Mouse (Mus musculus) MEL (cell line): ENCODE measurements around the gene Lmntd1. TPM values are rescaled to one million over a fixed set of nuclear protein-coding genes. Genes with fewer than 3 reads are reported as not detected.

Experiments used
- DNase-seq: peaks from one replicate; pipeline ENCODE4 v3.0.0; 2011; ENCODE audit warnings: low read depth, low spot score
- H3K27ac ChIP-seq: 2 replicates; pipeline ENCODE4 v1.5.1; 2012; ENCODE audit warnings: low read depth, mild to moderate bottlenecking, control low read depth, low read length, moderate library complexity; ENCODE audit not compliant: control insufficient read depth
- H3K27me3 ChIP-seq, 2 experiments: fragments of 150-350 bp in 1 of 2; sonication (generic) in 1 of 2; 2 replicates each; pipeline ENCODE4 v1.6.1; 2012; ENCODE audit warnings: low read length in 2 of 2, mild to moderate bottlenecking in 2 of 2, improper control_type of control experiment in 1 of 2, moderate library complexity in 1 of 2; ENCODE audit not compliant: insufficient read depth in 2 of 2, control insufficient read depth in 1 of 2
- H3K36me3 ChIP-seq, 2 experiments: 2 replicates each; pipeline ENCODE4 v1.6.1; 2012 to 2014; ENCODE audit warnings: low read length in 2 of 2, improper control_type of control experiment in 1 of 2, inconsistent platforms in 1 of 2, mild to moderate bottlenecking in 1 of 2; ENCODE audit not compliant: insufficient read depth in 2 of 2, control insufficient read depth in 1 of 2
- H3K4me1 ChIP-seq, 2 experiments: fragments of 150-350 bp in 1 of 2; sonication (generic) in 1 of 2; 2 replicates each; pipeline ENCODE4 v1.6.1; 2012; ENCODE audit warnings: low read length in 2 of 2, improper control_type of control experiment in 1 of 2, mild to moderate bottlenecking in 1 of 2; ENCODE audit not compliant: insufficient read depth in 2 of 2, control insufficient read depth in 1 of 2
- H3K4me3 ChIP-seq, 2 experiments: fragments of 150-350 bp in 1 of 2; sonication (generic) in 1 of 2; 2 replicates each; pipeline ENCODE4 v1.5.1; 2012; ENCODE audit warnings: low read depth in 2 of 2, low read length in 2 of 2, mild to moderate bottlenecking in 2 of 2, moderate library complexity in 2 of 2, control low read depth in 1 of 2, improper control_type of control experiment in 1 of 2; ENCODE audit not compliant: control insufficient read depth in 1 of 2, insufficient read depth in 1 of 2
- H3K79me2 ChIP-seq: 2 replicates; pipeline ENCODE4 v1.6.1; 2012; ENCODE audit warnings: mild to moderate bottlenecking, low read length, moderate library complexity; ENCODE audit not compliant: control insufficient read depth, poor library complexity, insufficient read depth
- H3K9ac ChIP-seq: 2 replicates; pipeline ENCODE4 v1.6.1; 2012; ENCODE audit warnings: low read depth, mild to moderate bottlenecking, control low read depth, low read length, moderate library complexity; ENCODE audit not compliant: control insufficient read depth, poor library complexity, severe bottlenecking
- H3K9me3 ChIP-seq: fragments of 150-350 bp; sonication (generic); replicated peaks from 2 replicates; pipeline ENCODE4 v1.6.1; 2012; ENCODE audit warnings: mild to moderate bottlenecking, low read length, improper control_type of control experiment, moderate library complexity; ENCODE audit not compliant: insufficient read depth
- CHD1 ChIP-seq: IDR thresholded peaks from 2 replicates; pipeline ENCODE4 v1.6.1; 2012; ENCODE audit warnings: low read depth, mild to moderate bottlenecking, inconsistent platforms, low read length, improper control_type of control experiment
- CHD2 ChIP-seq: IDR thresholded peaks from 2 replicates; pipeline ENCODE4 v1.6.1; 2011; ENCODE audit warnings: low read length, improper control_type of control experiment
- E2F4 ChIP-seq: IDR thresholded peaks from 2 replicates; pipeline ENCODE4 v1.6.1; 2011; ENCODE audit warnings: low read depth, low read length, improper control_type of control experiment, borderline replicate concordance
- ELF1 ChIP-seq: IDR thresholded peaks from 2 replicates; pipeline ENCODE4 v1.6.1; 2014; ENCODE audit warnings: low read depth, mild to moderate bottlenecking, inconsistent platforms, low read length, improper control_type of control experiment, moderate library complexity
- ETS1 ChIP-seq: IDR thresholded peaks from 2 replicates; pipeline ENCODE4 v1.6.1; 2012; ENCODE audit warnings: low read depth, mild to moderate bottlenecking, inconsistent platforms, low read length, improper control_type of control experiment, moderate library complexity
- GATA1 ChIP-seq: IDR thresholded peaks from 2 replicates; pipeline ENCODE4 v1.6.1; 2011; ENCODE audit warnings: low read depth, low read length, improper control_type of control experiment
- HCFC1 ChIP-seq: IDR thresholded peaks from 2 replicates; pipeline ENCODE4 v1.6.1; 2012; ENCODE audit warnings: low read depth, mild to moderate bottlenecking, inconsistent platforms, low read length, improper control_type of control experiment, moderate library complexity
- JUND ChIP-seq: IDR thresholded peaks from 2 replicates; pipeline ENCODE4 v1.6.1; 2011; ENCODE audit warnings: low read depth, mild to moderate bottlenecking, improper control_type of control experiment, low read length
- KAT2A ChIP-seq: conservative IDR thresholded peaks from 2 replicates; pipeline ENCODE4 v1.6.1; 2012; ENCODE audit warnings: low read depth, low read length, improper control_type of control experiment, inconsistent platforms
- MAFK ChIP-seq: IDR thresholded peaks from 2 replicates; pipeline ENCODE4 v1.6.1; 2011; ENCODE audit warnings: low read depth, mild to moderate bottlenecking, low read length, improper control_type of control experiment, borderline replicate concordance
- MAX ChIP-seq: IDR thresholded peaks from 2 replicates; pipeline ENCODE4 v1.6.1; 2011; ENCODE audit warnings: low read length, improper control_type of control experiment
- MAZ ChIP-seq: IDR thresholded peaks from 2 replicates; pipeline ENCODE4 v1.6.1; 2012; ENCODE audit warnings: low read depth, mild to moderate bottlenecking, inconsistent platforms, low read length, improper control_type of control experiment
- MEF2A ChIP-seq: IDR thresholded peaks from 2 replicates; pipeline ENCODE4 v1.6.1; 2014; ENCODE audit warnings: low read depth, mild to moderate bottlenecking, inconsistent platforms, low read length, improper control_type of control experiment; ENCODE audit not compliant: poor library complexity, insufficient replicate concordance, severe bottlenecking; ENCODE audit errors: extremely low read depth
- MXI1 ChIP-seq: IDR thresholded peaks from 2 replicates; pipeline ENCODE4 v1.6.1; 2011; ENCODE audit warnings: mild to moderate bottlenecking, low read depth, low read length, improper control_type of control experiment
- MYB ChIP-seq: IDR thresholded peaks from 2 replicates; pipeline ENCODE4 v1.6.1; 2011; ENCODE audit warnings: mild to moderate bottlenecking, low read depth, low read length, improper control_type of control experiment
- MYC ChIP-seq: IDR thresholded peaks from 2 replicates; pipeline ENCODE4 v1.6.1; 2011; ENCODE audit warnings: low read depth, mild to moderate bottlenecking, low read length, improper control_type of control experiment, moderate library complexity
- POLR2A ChIP-seq, 2 experiments: IDR thresholded peaks; 2 replicates each; pipeline ENCODE4 v1.6.1; 2011 to 2012; ENCODE audit warnings: low read length in 2 of 2, mild to moderate bottlenecking in 2 of 2, control low read depth in 1 of 2, improper control_type of control experiment in 1 of 2, low read depth in 1 of 2, moderate library complexity in 1 of 2; ENCODE audit not compliant: control insufficient read depth in 1 of 2, insufficient read depth in 1 of 2, poor library complexity in 1 of 2
- POLR2AphosphoS2 ChIP-seq: IDR thresholded peaks from 2 replicates; pipeline ENCODE4 v1.6.1; 2011; ENCODE audit warnings: low read length, improper control_type of control experiment
- SIN3A ChIP-seq: IDR thresholded peaks from 2 replicates; pipeline ENCODE4 v1.6.1; 2012; ENCODE audit warnings: low read length, improper control_type of control experiment, inconsistent platforms
- SMC3 ChIP-seq: IDR thresholded peaks from 2 replicates; pipeline ENCODE4 v1.6.1; 2011; ENCODE audit warnings: low read depth, low read length, improper control_type of control experiment
- TBP ChIP-seq: IDR thresholded peaks from 2 replicates; pipeline ENCODE4 v1.8.0; 2011; ENCODE audit warnings: low read depth, low read length, improper control_type of control experiment
- UBTF ChIP-seq: IDR thresholded peaks from 2 replicates; pipeline ENCODE4 v1.6.1; 2012; ENCODE audit warnings: low read depth, mild to moderate bottlenecking, inconsistent platforms, low read length, improper control_type of control experiment, moderate library complexity, borderline replicate concordance; ENCODE audit not compliant: insufficient read depth
- USF2 ChIP-seq, 2 experiments: IDR thresholded peaks; 2 replicates each; pipeline ENCODE4 v1.6.1; 2011 to 2012; ENCODE audit warnings: improper control_type of control experiment in 2 of 2, low read length in 2 of 2, borderline replicate concordance in 1 of 2, inconsistent platforms in 1 of 2, low read depth in 1 of 2, mild to moderate bottlenecking in 1 of 2; ENCODE audit not compliant: insufficient read depth in 1 of 2
- ZMIZ1 ChIP-seq: IDR thresholded peaks from 2 replicates; pipeline ENCODE4 v1.6.1; 2012; ENCODE audit warnings: low read depth, mild to moderate bottlenecking, inconsistent platforms, low read length, improper control_type of control experiment, moderate library complexity
- ZNF384 ChIP-seq: IDR thresholded peaks from 2 replicates; pipeline ENCODE4 v1.6.1; 2012; ENCODE audit warnings: low read depth, mild to moderate bottlenecking, inconsistent platforms, low read length, improper control_type of control experiment
- polyA plus RNA-seq, 2 experiments: library from polyadenylated mRNA; stranded (reverse) in 1 of 2; unstranded in 1 of 2; fragments of >175 nt in 1 of 2; fragments of >200 nt in 1 of 2; gene quantifications; 2 replicates each; pipeline versions ENCODE4 v1.2.1 to v1.2.4; 2012; ENCODE audit warnings: low replicate concordance in 2 of 2, low read depth in 1 of 2; ENCODE audit not compliant: insufficient read length in 2 of 2, insufficient read depth in 1 of 2, missing spikeins in 1 of 2
- total RNA-seq: library from RNA; depleted of rRNA; stranded (reverse); fragments of 300-350 nt; gene quantifications from 2 replicates; pipeline ENCODE4 v1.2.3, GENCODE M21; 2012

Lmntd1 gene
- total and polyA plus RNA-seq, 3 experiments: not detected

- H3K27me3 ChIP-seq: no peaks in the 10 kb centered on the region
- H3K79me2 ChIP-seq: no peaks in the 10 kb centered on the region
- no peaks in the 10 kb centered on the region for H3K36me3 ChIP-seq
- no peak overlapping the region for H3K9ac ChIP-seq
- H3K4me1 ChIP-seq: no peaks in the 10 kb centered on the region
- H3K9me3 ChIP-seq: no peaks in the 10 kb centered on the region
- H3K27ac ChIP-seq: no peak overlapping the region
- H3K4me3 ChIP-seq: no peak overlapping the region
- TF ChIP-seq CHD1 (no peak), MXI1 (no peak), MAFK (no peak), HCFC1 (no peak), ETS1 (no peak), ELF1 (no peak), TBP (no peak), SIN3A (no peak), SMC3 (no peak), POLR2A (IDR thresholded peaks at IDR 0.05; ENCODE audit: control insufficient read depth in 1 of 2, insufficient read depth in 1 of 2, low read depth in 1 of 2, low read length in 2 of 2, poor library complexity in 1 of 2) (no peak), MYB (no peak), E2F4 (no peak), MYC (no peak), ZNF384 (no peak), GATA1 (no peak), MAX (no peak), POLR2AphosphoS2 (no peak), USF2 (IDR thresholded peaks at IDR 0.05; ENCODE audit: borderline replicate concordance in 1 of 2, insufficient read depth in 1 of 2, low read depth in 1 of 2, low read length in 2 of 2) (no peak), CHD2 (no peak)
- TF ChIP-seq, all 39 proteins: peak for 0
- DNase-seq: no peak
Observed at GRCm38 (mm10) chr6:145604126-145604525, 10.0 kb downstream of the Lmntd1 start.

GRCm38 (mm10) chr6:145598794-145599555 is 15.1 kb downstream of the Lmntd1 start:
- H3K36me3 ChIP-seq: no peaks in the 10 kb centered on the region
- H3K4me1 ChIP-seq: no peaks in the 10 kb centered on the region
- H3K9me3 ChIP-seq: no peaks in the 10 kb centered on the region
- H3K27me3 ChIP-seq: no peaks in the 10 kb centered on the region
- no peaks in the 10 kb centered on the region for H3K79me2 ChIP-seq
- no peak for DNase-seq
- TF ChIP-seq KAT2A: no peak
- TF ChIP-seq POLR2A (IDR thresholded peaks at IDR 0.05; ENCODE audit: control insufficient read depth in 1 of 2, insufficient read depth in 1 of 2, low read depth in 1 of 2, low read length in 2 of 2, poor library complexity in 1 of 2): no peak
- TF ChIP-seq CHD1: no peak
- TF ChIP-seq UBTF: no peak
- TF ChIP-seq MEF2A: no peak
- TF ChIP-seq MXI1: no peak
- no peak for TF ChIP-seq ZMIZ1
- no peak for TF ChIP-seq TBP
- TF ChIP-seq MAZ: no peak
- TF ChIP-seq MYC: no peak
- TF ChIP-seq E2F4: no peak
- no peak for TF ChIP-seq JUND
- no peak overlapping the region for H3K9ac ChIP-seq
- no peak overlapping the region for H3K27ac ChIP-seq
- no peak overlapping the region for H3K4me3 ChIP-seq
